Mouse (Mus musculus): Measurements from ENCODE around the gene Arsa.

DNA sequence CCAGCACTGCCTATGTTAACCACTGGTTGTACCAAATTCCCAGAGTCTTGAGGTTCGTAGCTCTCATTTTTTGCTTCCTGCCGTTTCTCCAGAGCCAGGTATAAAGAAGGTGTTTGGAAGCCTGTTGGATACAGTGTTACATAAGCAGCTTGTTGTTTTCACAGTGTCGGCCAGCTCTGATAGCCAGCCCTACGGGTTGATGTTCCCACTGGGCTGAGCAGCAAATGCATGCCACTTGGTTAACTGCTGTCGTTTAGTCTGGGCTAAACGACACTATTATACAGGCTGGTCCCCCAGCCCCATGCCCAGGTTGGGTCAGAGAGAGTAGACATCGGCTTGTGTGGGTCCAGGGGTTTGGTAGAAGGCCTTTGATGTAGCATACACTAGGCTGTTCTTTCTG, 44.7 kb upstream of the Arsa start:
- TF ChIP-seq CTCF (conservative IDR thresholded peaks at IDR 0.05; ENCODE audit: low read length) (no peak), NANOG (IDR thresholded peaks at IDR 0.05; ENCODE audit: borderline replicate concordance, low read length) (no peak)

Measured in E14TG2a.4 (cell line).